Mouse (Mus musculus) intestine, embryonic 15.5 days (tissue): ENCODE data around the gene Rasal1. TPM values are rescaled to one million over a fixed set of nuclear protein-coding genes. Genes with fewer than 3 reads are reported as not detected.

ENCODE experiments used
- ATAC-seq: fragments of 200-750 bp; cut with Nextera tagmentation; 2 replicates; pipeline ENCODE4 v1.8.0; 2017; ENCODE audit warnings: moderate TSS enrichment, moderate library complexity
- H3K27ac ChIP-seq: fragments of 300-500 bp; sonication (generic); 2 replicates; pipeline ENCODE4 v1.5.1; 2015; ENCODE audit warnings: mild to moderate bottlenecking, inconsistent platforms
- H3K27me3 ChIP-seq: fragments of 300-500 bp; sonication (generic); replicated peaks from 2 replicates; pipeline ENCODE4 v1.6.1; 2015; ENCODE audit warnings: inconsistent platforms
- H3K36me3 ChIP-seq: fragments of 300-500 bp; sonication (generic); 2 replicates; pipeline ENCODE4 v1.6.1; 2015; ENCODE audit warnings: inconsistent platforms
- H3K4me1 ChIP-seq: fragments of 300-500 bp; sonication (generic); replicated peaks from 2 replicates; pipeline ENCODE4 v1.6.1; 2015; ENCODE audit warnings: inconsistent platforms
- H3K4me2 ChIP-seq: fragments of 300-500 bp; sonication (generic); replicated peaks from 2 replicates; pipeline ENCODE4 v1.6.1; 2015; ENCODE audit warnings: mild to moderate bottlenecking, inconsistent platforms
- H3K4me3 ChIP-seq: fragments of 300-500 bp; sonication (generic); replicated peaks from 2 replicates; pipeline ENCODE4 v1.5.1; 2015; ENCODE audit warnings: inconsistent platforms
- H3K9ac ChIP-seq: fragments of 300-500 bp; sonication (generic); 2 replicates; pipeline ENCODE4 v1.6.1; 2015; ENCODE audit warnings: inconsistent platforms
- H3K9me3 ChIP-seq: fragments of 300-500 bp; sonication (generic); 2 replicates; pipeline ENCODE4 v1.6.1; 2016; ENCODE audit warnings: inconsistent platforms
- WGBS: fragments of 180-500 bp; shearing (Covaris S2); methylation state at CpG from one replicate; pipeline ENCODE4 v1.1.7; 2015; 5-methylcytosine and 5-hydroxymethylcytosine counted together
- polyA plus RNA-seq: library from polyadenylated mRNA; unstranded; fragments of >200 nt; fragmentation: Nextera tagmentation; extraction: Ambion mirVana; gene quantifications from 2 replicates; pipeline ENCODE4 v1.2.1, GENCODE M21; 2015

Rasal1 gene
- polyA plus RNA-seq, 1 experiment from 2014 or later, result 0.49 TPM

DNA sequence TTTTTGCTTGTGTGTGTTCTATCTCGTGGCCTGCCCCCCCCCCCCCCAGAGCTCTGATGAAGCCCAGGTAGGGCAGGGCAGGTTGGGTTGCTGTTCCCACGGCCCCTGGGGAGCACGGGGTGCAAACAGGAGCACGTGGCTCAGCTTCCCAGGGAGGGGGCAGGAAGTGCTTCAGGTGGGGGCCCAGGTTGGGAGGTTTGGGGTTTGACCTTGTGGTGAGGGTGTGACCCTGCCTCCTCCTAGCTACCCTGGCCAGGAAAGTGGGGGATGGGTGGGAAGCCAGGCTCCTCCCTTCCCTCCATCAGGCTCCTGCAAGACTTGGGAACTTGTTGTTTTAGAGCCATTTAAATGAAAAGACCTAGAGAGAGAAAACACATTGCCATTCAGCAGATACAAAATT is 39.8 kb downstream of the Rasal1 start:
- Histone ChIP-seq H3K4me1 (no peaks in the 10 kb centered on the region), H3K27me3 (peaks cover 16% of the 10 kb centered on the region), H3K36me3 (no peaks in the 10 kb centered on the region), H3K9me3 (no peaks in the 10 kb centered on the region), H3K9ac (no peak overlapping the region), H3K4me2 (no peak overlapping the region), H3K27ac (no peak overlapping the region), H3K4me3 (no peak overlapping the region)
- WGBS, result 35% methylated on average over 4 of the region's 4 CpGs
- no peak for ATAC-seq

DNA sequence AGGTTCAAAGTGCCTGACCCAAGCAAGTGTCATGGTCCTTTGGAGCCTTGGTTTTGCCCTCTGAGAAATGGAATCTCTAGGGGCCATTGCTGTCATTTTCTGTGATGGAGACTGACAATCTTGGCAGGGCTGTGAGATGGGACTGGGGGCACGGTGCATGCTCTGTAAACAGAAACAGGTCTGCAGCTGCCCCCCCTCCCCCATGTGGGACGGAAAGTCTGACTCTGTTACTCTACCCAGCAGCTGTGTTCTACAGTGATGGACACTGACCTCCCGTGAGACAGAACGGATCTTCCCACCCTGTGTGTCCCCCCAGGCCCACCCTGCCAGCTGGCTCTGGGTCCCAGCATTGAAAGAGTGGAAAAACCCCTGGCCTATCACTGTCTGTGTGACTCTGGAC is 41.8 kb downstream of the Rasal1 start:
- no peaks in the 10 kb centered on the region for H3K9me3 ChIP-seq
- no peak overlapping the region for H3K4me2 ChIP-seq
- 54% methylated on average over 4 of the region's 4 CpGs for WGBS
- no peak overlapping the region for H3K4me3 ChIP-seq
- no peak overlapping the region for H3K27ac ChIP-seq
- H3K4me1 ChIP-seq, result peaks cover 5% of the 10 kb centered on the region; the same call in 1 of the 2 replicates
- peaks cover 29% of the 10 kb centered on the region for H3K27me3 ChIP-seq
- ATAC-seq, result no peak
- no peaks in the 10 kb centered on the region for H3K36me3 ChIP-seq
- no peak overlapping the region for H3K9ac ChIP-seq

DNA sequence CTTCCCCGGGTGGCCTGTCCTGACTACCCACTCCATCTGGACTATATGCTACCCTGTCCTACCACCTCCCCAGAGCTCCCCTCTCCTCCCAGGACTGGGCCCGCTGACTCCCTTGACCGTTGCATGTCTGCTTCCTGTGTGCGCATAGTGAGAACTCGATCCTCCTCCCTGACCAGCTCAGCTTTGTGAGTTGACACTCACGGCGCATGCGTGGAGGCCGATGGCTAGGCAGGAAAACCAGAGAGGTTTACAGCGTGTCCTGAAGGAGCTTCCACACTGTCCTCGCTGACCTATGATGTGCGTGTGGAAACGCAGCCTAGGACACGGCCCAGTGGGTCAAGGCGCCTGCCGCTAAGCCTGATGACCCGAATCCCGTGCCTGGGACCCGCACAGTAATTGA is 43.4 kb downstream of the Rasal1 start:
- no peaks in the 10 kb centered on the region for H3K36me3 ChIP-seq
- H3K9me3 ChIP-seq, result no peaks in the 10 kb centered on the region
- H3K9ac ChIP-seq, result no peak overlapping the region
- H3K4me2 ChIP-seq, result no peak overlapping the region
- H3K4me1 ChIP-seq, result peaks cover 5% of the 10 kb centered on the region; the same call in 1 of the 2 replicates
- ATAC-seq, result no peak
- 71% methylated on average over 19 of the region's 19 CpGs for WGBS
- no peak overlapping the region for H3K27ac ChIP-seq
- H3K27me3 ChIP-seq, result peaks cover 43% of the 10 kb centered on the region
- H3K4me3 ChIP-seq, result no peak overlapping the region

DNA sequence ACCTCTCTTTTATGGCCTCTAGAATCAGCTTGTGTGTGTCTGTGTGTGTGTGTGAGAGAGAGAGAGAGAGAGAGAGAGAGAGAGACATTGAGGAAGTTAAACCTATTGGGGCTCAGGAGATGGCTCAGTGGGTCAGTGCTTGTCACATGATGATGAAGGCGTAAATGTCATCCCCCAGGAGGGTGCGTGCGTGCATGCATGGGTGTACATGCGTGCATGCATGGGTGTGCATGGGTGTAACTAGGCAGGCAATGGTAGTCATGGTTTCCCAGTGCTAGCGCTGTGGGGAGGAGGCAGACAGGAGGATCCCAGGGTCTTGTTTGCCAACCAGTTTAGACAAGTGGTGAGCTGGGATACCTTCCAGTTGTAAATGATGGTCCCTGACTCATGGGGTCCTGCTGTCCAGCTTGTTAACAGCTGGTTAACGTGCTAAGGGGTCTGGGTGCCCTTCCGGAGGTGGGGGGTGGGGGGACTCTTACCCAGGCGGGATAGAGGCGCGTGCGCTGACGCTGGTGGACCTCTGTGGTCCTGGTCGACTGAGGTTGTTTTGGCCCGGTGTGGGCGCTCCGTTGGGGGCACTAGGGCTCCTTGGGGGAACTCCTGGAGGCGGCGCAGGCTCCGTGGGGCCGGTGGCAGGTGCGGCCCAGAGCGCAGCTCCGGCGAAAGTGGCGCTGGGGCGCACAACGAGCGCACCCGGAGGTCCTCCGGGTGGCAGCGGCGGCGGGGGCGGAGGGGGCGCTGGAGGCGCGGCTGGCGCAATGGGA is 45.5 kb downstream of the Rasal1 start:
- 18% methylated on average over 38 of the region's 38 CpGs for WGBS
- peak overlapping the region; percentile 34; the same call in 1 of the 2 replicates for H3K4me2 ChIP-seq
- H3K27ac ChIP-seq, result no peak overlapping the region
- peaks cover 5% of the 10 kb centered on the region; the same call in 1 of the 2 replicates for H3K4me1 ChIP-seq
- H3K27me3 ChIP-seq, result peaks cover 47% of the 10 kb centered on the region
- no peaks in the 10 kb centered on the region for H3K36me3 ChIP-seq
- no peak for ATAC-seq
- no peak overlapping the region for H3K9ac ChIP-seq
- H3K4me3 ChIP-seq, result peak overlapping the region; percentile 9; the same call in 1 of the 2 replicates
- H3K9me3 ChIP-seq, result no peaks in the 10 kb centered on the region

DNA sequence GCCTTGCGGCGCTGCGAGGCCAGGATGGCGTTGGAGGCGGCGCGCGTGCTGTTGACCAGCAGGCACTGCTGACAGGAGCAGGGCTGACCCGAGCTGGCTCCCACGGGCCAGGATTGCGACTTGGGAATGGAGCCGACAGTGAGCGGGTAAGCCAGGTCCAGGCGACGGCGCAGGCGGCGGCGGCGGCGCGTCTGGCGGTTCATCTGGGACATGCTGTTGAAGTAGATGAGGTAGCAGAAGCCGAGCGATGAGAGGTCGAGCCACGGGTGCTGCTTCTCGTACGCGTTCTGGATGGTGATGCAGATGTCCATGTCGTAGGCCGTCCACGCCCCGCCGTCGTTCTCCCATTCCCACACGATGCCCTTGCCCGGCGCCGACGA is 46.1 kb downstream of the Rasal1 start:
- Histone ChIP-seq H3K9me3 (no peaks in the 10 kb centered on the region), H3K27me3 (peaks cover 47% of the 10 kb centered on the region), H3K36me3 (no peaks in the 10 kb centered on the region), H3K9ac (no peak overlapping the region), H3K4me1 (peaks cover 5% of the 10 kb centered on the region; the same call in 1 of the 2 replicates), H3K27ac (no peak overlapping the region), H3K4me3 (peak overlapping the region; percentile 9; the same call in 1 of the 2 replicates), H3K4me2 (peak overlapping the region; percentile 34; the same call in 1 of the 2 replicates)
- no peak for ATAC-seq
- 8% methylated on average over 41 of the region's 41 CpGs for WGBS

DNA sequence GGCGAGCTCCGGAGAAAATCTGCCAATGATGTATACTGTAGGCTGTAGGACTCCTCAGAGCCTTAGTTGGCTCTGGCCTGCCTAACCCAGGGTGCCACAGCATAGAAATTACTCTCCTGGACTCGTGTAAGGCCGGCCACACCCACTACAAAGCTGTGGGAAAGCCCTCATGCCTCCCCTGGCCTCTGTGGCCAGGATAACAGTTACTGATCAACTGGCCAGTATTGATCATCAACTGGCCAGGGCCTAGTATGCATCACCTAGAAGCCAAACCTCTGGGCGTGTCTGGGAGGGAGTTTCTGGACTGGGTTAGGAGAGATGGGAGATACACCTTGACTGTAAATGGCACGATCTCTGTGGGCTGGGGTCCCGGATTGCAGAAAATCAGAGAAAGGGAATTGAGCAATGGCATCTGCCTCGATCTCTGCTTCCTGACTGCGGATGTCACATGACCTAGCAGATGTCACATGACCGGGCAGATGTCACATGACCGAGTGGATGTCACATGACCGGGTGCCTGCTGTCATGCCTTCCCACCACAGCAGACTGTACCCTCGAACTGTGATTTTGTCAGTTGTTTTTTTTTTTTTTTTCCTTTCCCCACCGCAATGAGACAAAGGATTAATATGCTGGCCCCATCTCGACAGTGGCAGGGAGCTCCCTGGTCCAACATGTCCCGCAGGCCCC is 47.6 kb downstream of the Rasal1 start:
- H3K4me1 ChIP-seq, result peaks cover 5% of the 10 kb centered on the region; the same call in 1 of the 2 replicates
- H3K4me3 ChIP-seq, result no peak overlapping the region
- no peak overlapping the region for H3K4me2 ChIP-seq
- WGBS, result 75% methylated on average over 16 of the region's 16 CpGs
- ATAC-seq, result no peak
- no peaks in the 10 kb centered on the region for H3K9me3 ChIP-seq
- no peak overlapping the region for H3K27ac ChIP-seq
- H3K36me3 ChIP-seq, result no peaks in the 10 kb centered on the region
- no peak overlapping the region for H3K9ac ChIP-seq
- H3K27me3 ChIP-seq, result peaks cover 47% of the 10 kb centered on the region

DNA sequence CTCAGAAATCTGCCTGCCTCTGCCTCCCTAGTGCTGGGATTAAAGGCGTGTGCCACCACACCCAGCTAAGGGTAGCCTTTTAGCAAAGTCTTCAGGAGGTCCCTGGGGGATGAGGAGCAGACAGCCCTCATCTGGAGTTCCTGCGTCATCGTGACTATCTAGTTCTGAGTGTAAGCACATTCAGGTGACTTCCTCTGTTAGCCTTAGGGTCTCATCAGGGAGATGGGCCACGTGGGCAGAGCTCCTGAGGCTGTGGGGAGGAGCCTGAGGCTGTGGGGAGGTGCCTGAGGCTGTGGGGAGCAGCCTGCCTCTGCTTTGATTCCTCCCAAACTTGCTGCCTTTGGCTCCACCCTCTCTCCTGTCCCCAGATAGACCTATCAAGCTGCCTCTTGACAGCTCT is 48.3 kb downstream of the Rasal1 start:
- Histone ChIP-seq H3K9ac (no peak overlapping the region), H3K27ac (no peak overlapping the region), H3K36me3 (no peaks in the 10 kb centered on the region), H3K4me1 (peaks cover 5% of the 10 kb centered on the region; the same call in 1 of the 2 replicates), H3K4me2 (no peak overlapping the region), H3K9me3 (no peaks in the 10 kb centered on the region), H3K4me3 (no peak overlapping the region), H3K27me3 (peaks cover 47% of the 10 kb centered on the region)
- ATAC-seq, result no peak
- WGBS, result 56% methylated on average over 4 of the region's 4 CpGs

DNA sequence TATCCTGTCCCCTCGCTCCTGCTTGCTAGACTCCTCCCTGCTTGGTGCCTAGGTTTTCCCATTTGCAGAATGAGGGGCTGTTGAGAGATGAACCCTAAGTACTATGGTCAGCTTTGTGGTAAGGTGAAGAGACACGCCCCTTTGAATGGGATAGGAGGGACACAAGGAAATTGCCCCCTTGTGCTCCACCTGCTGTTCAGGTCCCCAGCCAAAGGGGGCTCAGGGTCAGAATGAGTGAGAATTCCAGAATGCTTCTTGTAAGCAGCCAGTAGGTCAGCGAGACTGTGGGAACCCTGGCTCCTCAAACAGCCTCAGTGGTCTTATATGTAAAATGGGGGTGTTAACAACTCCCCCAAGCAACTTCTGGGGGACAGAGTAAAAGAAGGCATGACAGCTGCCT is 49.6 kb downstream of the Rasal1 start:
- Histone ChIP-seq H3K27ac (no peak overlapping the region), H3K4me3 (no peak overlapping the region), H3K9me3 (no peaks in the 10 kb centered on the region), H3K4me2 (no peak overlapping the region), H3K27me3 (peaks cover 40% of the 10 kb centered on the region), H3K9ac (no peak overlapping the region), H3K36me3 (no peaks in the 10 kb centered on the region), H3K4me1 (peaks cover 5% of the 10 kb centered on the region; the same call in 1 of the 2 replicates)
- no peak for ATAC-seq
- WGBS, result 55% methylated on average over 3 of the region's 3 CpGs

DNA sequence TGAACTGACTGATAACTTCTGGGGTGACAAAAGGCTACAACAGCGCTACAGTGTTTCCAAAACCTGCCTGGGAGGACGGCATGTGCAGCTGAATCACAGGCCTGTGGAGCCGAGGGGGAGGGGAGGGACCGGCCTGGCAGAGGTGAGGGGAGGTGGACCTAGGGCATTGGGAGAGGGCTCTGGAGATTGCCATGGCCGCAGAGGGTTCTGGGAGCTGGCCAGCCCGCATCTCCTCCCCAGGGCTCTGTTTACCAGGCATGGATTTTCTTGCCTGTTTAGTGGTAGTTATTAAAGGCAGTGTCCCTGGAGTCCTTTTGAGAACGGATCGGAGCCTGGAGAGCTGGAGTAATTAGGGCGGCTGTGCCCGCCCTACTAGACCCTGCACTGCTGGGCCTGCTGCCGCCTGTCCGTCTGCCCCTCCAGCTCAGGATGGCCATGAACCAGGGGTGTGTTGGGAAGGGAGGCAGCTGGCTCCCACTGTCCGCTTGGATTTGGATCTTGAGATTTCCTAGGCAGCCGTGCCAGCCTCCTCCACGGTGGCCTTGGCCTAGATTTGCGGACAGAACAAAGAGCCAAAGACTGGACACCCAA is 50.3 kb downstream of the Rasal1 start:
- peaks cover 5% of the 10 kb centered on the region; the same call in 1 of the 2 replicates for H3K4me1 ChIP-seq
- no peaks in the 10 kb centered on the region for H3K36me3 ChIP-seq
- H3K4me3 ChIP-seq, result no peak overlapping the region
- no peak overlapping the region for H3K9ac ChIP-seq
- no peak for ATAC-seq
- H3K4me2 ChIP-seq, result no peak overlapping the region
- H3K9me3 ChIP-seq, result no peaks in the 10 kb centered on the region
- peaks cover 36% of the 10 kb centered on the region for H3K27me3 ChIP-seq
- no peak overlapping the region for H3K27ac ChIP-seq
- 54% methylated on average over 16 of the region's 16 CpGs for WGBS

DNA sequence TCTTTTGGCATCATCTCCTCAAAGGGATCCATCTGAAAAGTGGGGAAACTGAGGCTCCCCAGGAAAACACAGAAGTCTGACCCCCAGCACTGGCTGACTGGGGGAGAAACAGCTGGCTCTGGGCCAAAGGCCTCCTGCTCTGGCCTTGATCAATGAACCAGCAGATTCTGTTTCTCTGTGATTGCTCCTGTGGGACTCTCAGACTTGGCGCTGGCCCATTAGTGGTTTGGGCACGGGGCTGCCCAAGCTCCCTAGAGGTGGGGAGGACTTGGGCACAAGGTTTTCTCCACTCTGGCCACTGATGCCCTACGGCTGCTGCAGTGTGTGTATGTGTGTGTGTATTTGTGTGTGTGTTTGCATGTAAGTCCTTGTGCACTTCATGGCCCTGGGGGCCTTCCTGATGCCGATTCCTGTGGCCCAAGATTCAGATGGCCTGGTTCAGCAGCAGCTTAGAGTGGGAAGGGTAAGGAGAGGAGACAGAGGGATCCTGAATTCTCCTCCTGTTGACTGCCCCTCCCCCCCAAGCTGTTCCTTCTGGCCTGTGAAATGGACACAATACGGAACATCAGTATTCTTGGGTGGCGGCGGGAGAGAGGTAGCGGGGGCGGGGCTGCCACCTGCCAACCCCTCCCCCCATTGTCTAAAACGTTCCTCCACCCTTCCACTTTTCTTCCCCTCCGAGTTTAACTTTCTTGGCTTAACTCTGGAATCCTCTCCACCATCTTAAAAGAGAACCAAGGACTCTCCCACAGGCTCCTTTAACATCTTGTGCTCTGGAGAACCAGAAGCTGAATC is 52.6 kb downstream of the Rasal1 start:
- H3K9ac ChIP-seq, result no peak overlapping the region
- no peaks in the 10 kb centered on the region for H3K9me3 ChIP-seq
- peaks cover 18% of the 10 kb centered on the region for H3K27me3 ChIP-seq
- no peak overlapping the region for H3K27ac ChIP-seq
- no peak for ATAC-seq
- H3K4me2 ChIP-seq, result no peak overlapping the region
- H3K36me3 ChIP-seq, result no peaks in the 10 kb centered on the region
- H3K4me3 ChIP-seq, result no peak overlapping the region
- H3K4me1 ChIP-seq, result no peaks in the 10 kb centered on the region; the same call in 1 of the 2 replicates
- 63% methylated on average over 11 of the region's 11 CpGs for WGBS

DNA sequence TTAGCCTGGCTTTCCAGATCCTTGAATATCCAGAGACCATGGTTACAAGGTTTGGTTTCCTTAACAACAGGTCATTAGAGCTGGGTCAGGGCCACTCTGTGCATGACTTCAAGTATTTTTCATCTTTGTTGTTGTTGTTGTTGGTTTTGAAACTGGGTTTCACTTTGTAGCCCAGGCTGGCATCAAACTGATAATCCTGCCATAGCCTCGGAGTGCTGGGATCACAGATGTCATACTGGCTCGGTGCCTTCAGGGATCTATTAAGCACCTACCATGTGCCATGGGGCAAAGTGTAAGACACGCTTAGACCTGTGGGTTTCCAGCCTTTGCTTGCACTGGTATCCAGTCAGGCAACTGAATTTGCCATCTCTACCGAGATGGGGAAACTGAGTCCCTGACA is 53.8 kb downstream of the Rasal1 start:
- Histone ChIP-seq H3K4me3 (no peak overlapping the region), H3K9ac (no peak overlapping the region), H3K4me1 (peaks cover 6% of the 10 kb centered on the region; the same call in 1 of the 2 replicates), H3K27me3 (0 out of 2 replicates have a peak, but pooled peaks cover 8% of the 10 kb centered on the region), H3K9me3 (no peaks in the 10 kb centered on the region), H3K27ac (no peak overlapping the region), H3K4me2 (no peak overlapping the region), H3K36me3 (no peaks in the 10 kb centered on the region)
- ATAC-seq, result no peak
- WGBS, result 93% methylated on average over 4 of the region's 4 CpGs

DNA sequence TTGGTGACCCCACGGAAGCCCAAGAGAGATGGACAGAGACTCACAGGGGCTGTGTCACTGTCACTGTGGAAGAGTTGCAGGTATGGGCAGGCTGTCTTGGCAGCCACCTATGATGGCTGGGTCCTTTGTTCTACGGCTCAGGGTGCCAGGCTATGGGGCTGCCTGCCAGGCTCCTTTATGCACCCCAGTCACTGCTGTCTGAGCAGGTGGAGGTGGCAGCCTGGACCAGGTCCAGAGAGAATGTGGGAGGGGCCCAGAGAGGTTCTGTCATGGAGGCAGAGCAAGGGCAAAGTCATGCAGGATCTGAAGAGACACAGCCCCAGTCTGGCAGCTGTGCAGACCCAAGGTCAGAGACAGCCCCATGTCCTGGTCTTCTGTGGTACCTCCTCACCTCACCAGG is 54.4 kb downstream of the Rasal1 start:
- H3K27me3 ChIP-seq, result 0 out of 2 replicates have a peak, but pooled peaks cover 8% of the 10 kb centered on the region
- WGBS, result 75% methylated on average over 2 of the region's 2 CpGs
- no peak for ATAC-seq
- H3K9me3 ChIP-seq, result no peaks in the 10 kb centered on the region
- H3K4me1 ChIP-seq, result peaks cover 6% of the 10 kb centered on the region; the same call in 1 of the 2 replicates
- no peak overlapping the region for H3K4me2 ChIP-seq
- H3K36me3 ChIP-seq, result no peaks in the 10 kb centered on the region
- no peak overlapping the region for H3K9ac ChIP-seq
- H3K4me3 ChIP-seq, result no peak overlapping the region
- no peak overlapping the region for H3K27ac ChIP-seq
